Mouse (Mus musculus): ENCODE measurements around the gene Znrf3. TPM values are rescaled to one million over a fixed set of nuclear protein-coding genes. Genes with fewer than 3 reads are reported as not detected.

The Znrf3 gene
- 3.4 TPM for polyA plus RNA-seq (2014; fragmentation: Illumina TruSeq; extraction: RNeasy Lipid Tissue Mini Kit (QIAGEN cat#74804); ENCODE audit: low read depth, low replicate concordance)

DNA sequence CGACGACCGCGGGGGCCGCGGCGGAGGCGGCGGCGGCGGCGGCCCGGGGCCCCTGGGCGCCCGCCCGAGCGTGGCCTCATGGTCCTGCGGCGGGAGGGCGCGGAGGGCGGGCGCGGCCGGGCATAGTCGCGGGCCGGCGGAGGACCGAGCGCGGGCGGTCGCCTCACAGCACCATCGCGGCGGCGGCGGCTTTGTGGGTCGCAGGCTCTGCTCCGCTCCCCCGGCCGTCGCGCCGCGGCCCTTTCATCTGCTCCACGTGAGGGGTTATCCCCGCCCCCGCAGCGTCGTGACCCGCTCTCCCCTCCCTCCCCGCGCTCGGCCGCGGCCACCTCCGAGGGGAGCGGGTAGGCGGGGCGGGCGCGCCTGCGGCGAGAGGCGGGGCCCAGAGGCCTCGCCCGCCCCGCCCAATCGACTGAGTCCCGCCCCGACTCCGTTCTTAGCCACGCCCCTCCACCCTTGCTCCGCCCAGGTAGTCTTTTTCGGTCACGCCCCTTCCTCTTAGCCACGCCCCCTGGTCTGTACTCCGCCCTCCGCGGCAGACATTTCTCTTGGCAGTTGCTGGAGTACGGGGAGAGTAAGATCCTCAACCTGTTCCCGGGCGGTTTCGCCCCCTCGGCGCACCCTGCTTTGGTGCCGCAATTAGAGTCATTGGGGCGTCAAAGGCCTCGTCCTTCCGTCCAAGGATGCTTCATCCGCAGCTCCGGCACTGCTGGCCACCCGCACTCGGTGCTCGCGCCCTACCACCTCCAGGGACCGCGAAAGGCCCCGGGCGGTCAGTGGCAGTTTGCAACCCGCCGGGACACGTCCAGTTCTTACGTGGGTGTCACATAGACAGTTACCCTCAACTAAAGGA lies at the start of gene Znrf3:
Znrf3 (minus strand) TSS at position 249 of the 853 bp plus-strand sequence.

DNA sequence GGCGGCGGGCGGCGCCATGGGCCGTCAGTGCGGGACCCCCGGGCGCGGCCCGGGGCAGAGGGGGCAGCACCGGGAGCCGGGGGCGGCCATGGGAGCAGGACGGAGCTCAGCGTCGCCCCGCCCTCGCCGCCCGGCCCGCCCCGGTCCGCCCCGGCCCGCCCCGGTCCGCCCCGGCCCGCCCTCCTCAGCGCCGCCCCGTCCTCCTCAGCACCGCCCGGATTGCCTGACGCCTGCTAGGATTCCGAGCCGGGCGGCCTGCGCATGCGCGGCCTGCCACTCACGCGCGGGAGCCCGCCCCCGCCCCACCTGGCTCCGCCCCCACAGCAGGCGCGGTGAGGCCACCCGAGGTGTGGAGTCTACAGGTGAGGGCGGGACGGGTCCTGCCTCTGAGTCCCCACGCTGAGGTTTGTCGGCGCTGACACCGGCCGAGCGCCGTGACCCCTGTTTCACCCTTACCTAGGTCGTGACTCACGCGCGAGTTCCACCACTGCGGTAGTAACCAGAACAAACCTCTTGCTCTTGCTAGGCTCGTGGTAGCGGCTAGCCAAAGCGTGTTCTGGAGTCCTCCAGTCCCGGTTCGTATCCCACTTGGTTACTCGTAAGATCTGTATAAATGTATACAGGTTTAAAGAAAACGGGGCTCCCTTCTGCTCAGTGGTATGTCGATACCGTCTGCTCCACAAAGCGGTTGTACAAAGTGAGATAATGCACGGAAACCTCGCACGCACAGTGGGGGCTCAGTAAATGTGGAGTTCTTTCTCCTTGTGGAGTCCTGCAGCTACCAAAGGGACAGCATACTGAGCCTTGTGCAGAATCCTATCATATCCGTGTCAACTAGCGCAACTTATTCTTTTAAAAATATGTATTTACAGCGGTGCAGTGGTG lies 182.9 kb downstream of the Znrf3 start, which contains the start of gene Kremen1:
Kremen1 (minus strand) TSS at position 51 of the 885 bp plus-strand sequence.

Other genes with a start within 250 kb of the Znrf3 start
- 81.3 TPM for gene Kremen1, start 183.3 kb downstream of the Znrf3 start, polyA plus RNA-seq (2014; fragmentation: Illumina TruSeq; extraction: RNeasy Lipid Tissue Mini Kit (QIAGEN cat#74804); ENCODE audit: low read depth, low replicate concordance)
- gene Xbp1, start 75.8 kb upstream of the Znrf3 start, polyA plus RNA-seq (2014; fragmentation: Illumina TruSeq; extraction: RNeasy Lipid Tissue Mini Kit (QIAGEN cat#74804); ENCODE audit: low read depth, low replicate concordance), result 73.2 TPM
- gene Ccdc117, start 97.3 kb upstream of the Znrf3 start, polyA plus RNA-seq (2014; fragmentation: Illumina TruSeq; extraction: RNeasy Lipid Tissue Mini Kit (QIAGEN cat#74804); ENCODE audit: low read depth, low replicate concordance), result 23.0 TPM
- not detected for gene Ankrd36, start 124.8 kb upstream of the Znrf3 start, polyA plus RNA-seq (2014; fragmentation: Illumina TruSeq; extraction: RNeasy Lipid Tissue Mini Kit (QIAGEN cat#74804); ENCODE audit: low read depth, low replicate concordance)

All from heart, adult 10 weeks (tissue).